Mouse (Mus musculus) T-cell, adult 2 months (primary cell): ENCODE measurements around the gene Polr3h.

ENCODE experiments used
- DNase-seq: peaks from one replicate; pipeline ENCODE4 v3.0.0; 2022; ENCODE audit warnings: low spot score

The Polr3h gene

GRCm38 (mm10) chr15:81869985-81870384, 56.1 kb downstream of the Polr3h start:
- DNase-seq, result no peak

GRCm38 (mm10) chr15:81864238-81864637, 61.8 kb downstream of the Polr3h start:
- DNase-seq, result no peak

- DNase-seq, result no peak
Observed at GRCm38 (mm10) chr15:81860471-81861135, 65.4 kb downstream of the Polr3h start.

- peak; percentile 87 for DNase-seq
Observed at GRCm38 (mm10) chr15:81859330-81860255, 66.4 kb downstream of the Polr3h start.

- DNase-seq, result peak; percentile 73
Observed at GRCm38 (mm10) chr15:81858517-81859329, 67.3 kb downstream of the Polr3h start, which contains the start of gene Tob2. Tob2 (minus strand) TSS chr15:81858796.

GRCm38 (mm10) chr15:81858138-81858516, 67.9 kb downstream of the Polr3h start:
- peak; percentile 82 for DNase-seq

GRCm38 (mm10) chr15:81857724-81858116, 68.3 kb downstream of the Polr3h start:
- no peak for DNase-seq

- peak; percentile 18 for DNase-seq
Observed at GRCm38 (mm10) chr15:81856938-81857723, 68.9 kb downstream of the Polr3h start.

GRCm38 (mm10) chr15:81856030-81856790, 69.8 kb downstream of the Polr3h start:
- DNase-seq, result peak; percentile 74

- no peak for DNase-seq
Observed at GRCm38 (mm10) chr15:81853081-81853480, 73.0 kb downstream of the Polr3h start.

GRCm38 (mm10) chr15:81852411-81853000, 73.5 kb downstream of the Polr3h start:
- DNase-seq, result no peak

GRCm38 (mm10) chr15:81851375-81851774, 74.7 kb downstream of the Polr3h start:
- DNase-seq, result no peak

GRCm38 (mm10) chr15:81850718-81851117, 75.3 kb downstream of the Polr3h start:
- no peak for DNase-seq

- no peak for DNase-seq
Observed at GRCm38 (mm10) chr15:81849104-81849503, 76.9 kb downstream of the Polr3h start.

- peak; percentile 73 for DNase-seq
Observed at GRCm38 (mm10) chr15:81848301-81848700, 77.7 kb downstream of the Polr3h start.

GRCm38 (mm10) chr15:81847861-81848260, 78.2 kb downstream of the Polr3h start:
- DNase-seq, result no peak

GRCm38 (mm10) chr15:81847161-81847560, 78.9 kb downstream of the Polr3h start:
- no peak for DNase-seq

- DNase-seq, result no peak
Observed at GRCm38 (mm10) chr15:81846755-81847154, 79.3 kb downstream of the Polr3h start.

- DNase-seq, result no peak
Observed at GRCm38 (mm10) chr15:81845724-81846123, 80.3 kb downstream of the Polr3h start.

GRCm38 (mm10) chr15:81845033-81845625, 80.9 kb downstream of the Polr3h start:
- no peak for DNase-seq
